Mouse (Mus musculus) testis, postnatal 10 days (tissue): ENCODE results near the gene Snrnp25.
"Not testable (repeated sequence)": the region's sequence is repeated elsewhere in the genome, so short reads cannot be mapped to it uniquely, and the experiment has no call there.

Source experiments
- DNase-seq: peaks from one replicate; pipeline ENCODE4 v3.0.0; 2021; ENCODE audit warnings: low spot score

Snrnp25 gene

GRCm38 (mm10) chr11:32194626-32195025 lies 10.6 kb upstream of the Snrnp25 start:
- DNase-seq, result peak; percentile 33

GRCm38 (mm10) chr11:32195867-32196540 lies 9.2 kb upstream of the Snrnp25 start:
- peak; percentile 37 for DNase-seq

GRCm38 (mm10) chr11:32196727-32197126 lies 8.5 kb upstream of the Snrnp25 start:
- peak; percentile 31 for DNase-seq

- DNase-seq, result peak; percentile 22
Measured at GRCm38 (mm10) chr11:32197766-32198165, 7.4 kb upstream of the Snrnp25 start.

GRCm38 (mm10) chr11:32198256-32198955 lies 6.8 kb upstream of the Snrnp25 start:
- peak; percentile 30 for DNase-seq

- DNase-seq, result peak; percentile 30
Measured at GRCm38 (mm10) chr11:32199230-32199629, 6.0 kb upstream of the Snrnp25 start.

- DNase-seq, result peak; percentile 36
Measured at GRCm38 (mm10) chr11:32200075-32200601, 5.1 kb upstream of the Snrnp25 start, which contains the start of gene Il9r. Il9r (minus strand) TSS chr11:32200279.

GRCm38 (mm10) chr11:32200992-32201391 lies 4.2 kb upstream of the Snrnp25 start:
- not testable (repeated sequence) for DNase-seq

- DNase-seq, result no peak
Measured at GRCm38 (mm10) chr11:32201922-32202685, 3.1 kb upstream of the Snrnp25 start.

GRCm38 (mm10) chr11:32210623-32211022 lies 5.4 kb downstream of the Snrnp25 start:
- no peak for DNase-seq

- no peak for DNase-seq
Measured at GRCm38 (mm10) chr11:32215372-32216162, 10.4 kb downstream of the Snrnp25 start.

GRCm38 (mm10) chr11:32216851-32217250 lies 11.6 kb downstream of the Snrnp25 start:
- peak; percentile 84 for DNase-seq

- no peak for DNase-seq
Measured at GRCm38 (mm10) chr11:32218501-32219050, 13.4 kb downstream of the Snrnp25 start.

GRCm38 (mm10) chr11:32219287-32219686 lies 14.1 kb downstream of the Snrnp25 start:
- DNase-seq, result no peak

- no peak for DNase-seq
Measured at GRCm38 (mm10) chr11:32220607-32221224, 15.5 kb downstream of the Snrnp25 start.

GRCm38 (mm10) chr11:32221225-32221950 lies 16.2 kb downstream of the Snrnp25 start:
- peak; percentile 81 for DNase-seq

- DNase-seq, result peak; percentile 76
Measured at GRCm38 (mm10) chr11:32221951-32222409, 16.8 kb downstream of the Snrnp25 start, which contains the start of gene Rhbdf1. Rhbdf1 (minus strand) TSS chr11:32222300.

GRCm38 (mm10) chr11:32222570-32223194 lies 17.5 kb downstream of the Snrnp25 start:
- DNase-seq, result no peak

GRCm38 (mm10) chr11:32223297-32223967 lies 18.2 kb downstream of the Snrnp25 start:
- no peak for DNase-seq
